Mouse (Mus musculus) heart, embryonic 15.5 days (tissue): ENCODE data around the gene E2f7. TPM values are rescaled to one million over a fixed set of nuclear protein-coding genes. Genes with fewer than 3 reads are reported as not detected.

Source experiments
- ATAC-seq: fragments of 200-750 bp; cut with Nextera tagmentation; replicated peaks from 2 replicates; pipeline ENCODE4 v1.8.0; 2017; ENCODE audit warnings: low read depth, moderate TSS enrichment; ENCODE audit not compliant: insufficient number of reproducible peaks, insufficient read depth, low FRiP score
- H3K27ac ChIP-seq: fragments of 300-500 bp; sonication (generic); 2 replicates; pipeline ENCODE4 v1.5.1; 2015; ENCODE audit warnings: mild to moderate bottlenecking, inconsistent platforms
- H3K27me3 ChIP-seq: fragments of 300-500 bp; sonication (generic); 2 replicates; pipeline ENCODE4 v1.6.1; 2015; ENCODE audit warnings: inconsistent platforms
- H3K36me3 ChIP-seq: fragments of 300-500 bp; sonication (generic); 2 replicates; pipeline ENCODE4 v1.6.1; 2015; ENCODE audit warnings: mild to moderate bottlenecking, inconsistent platforms
- H3K4me1 ChIP-seq: fragments of 300-500 bp; sonication (generic); replicated peaks from 2 replicates; pipeline ENCODE4 v1.6.1; 2015; ENCODE audit warnings: inconsistent platforms
- H3K4me2 ChIP-seq: fragments of 300-500 bp; sonication (generic); 2 replicates; pipeline ENCODE4 v1.6.1; 2015; ENCODE audit warnings: inconsistent platforms, mild to moderate bottlenecking, moderate library complexity
- H3K4me3 ChIP-seq: fragments of 300-500 bp; sonication (generic); 2 replicates; pipeline ENCODE4 v1.5.1; 2015; ENCODE audit warnings: mild to moderate bottlenecking, inconsistent platforms
- H3K9ac ChIP-seq: fragments of 300-500 bp; sonication (generic); 2 replicates; pipeline ENCODE4 v1.6.1; 2015; ENCODE audit warnings: mild to moderate bottlenecking, inconsistent platforms
- H3K9me3 ChIP-seq: fragments of 300-500 bp; sonication (generic); replicated peaks from 2 replicates; pipeline ENCODE4 v1.6.1; 2016; ENCODE audit warnings: inconsistent platforms
- WGBS: fragments of 180-500 bp; shearing (Covaris S2); methylation state at CpG from one replicate; pipeline ENCODE4 v1.1.7; 2015; ENCODE audit warnings: mixed read lengths; 5-methylcytosine and 5-hydroxymethylcytosine counted together
- polyA plus RNA-seq: library from polyadenylated mRNA; unstranded; fragments of >200 nt; fragmentation: Nextera tagmentation; extraction: Ambion mirVana; gene quantifications from 2 replicates; pipeline ENCODE4 v1.2.1, GENCODE M21; 2015

The E2f7 gene
- polyA plus RNA-seq, 1 experiment from 2014 or later, result 12.5 TPM

DNA sequence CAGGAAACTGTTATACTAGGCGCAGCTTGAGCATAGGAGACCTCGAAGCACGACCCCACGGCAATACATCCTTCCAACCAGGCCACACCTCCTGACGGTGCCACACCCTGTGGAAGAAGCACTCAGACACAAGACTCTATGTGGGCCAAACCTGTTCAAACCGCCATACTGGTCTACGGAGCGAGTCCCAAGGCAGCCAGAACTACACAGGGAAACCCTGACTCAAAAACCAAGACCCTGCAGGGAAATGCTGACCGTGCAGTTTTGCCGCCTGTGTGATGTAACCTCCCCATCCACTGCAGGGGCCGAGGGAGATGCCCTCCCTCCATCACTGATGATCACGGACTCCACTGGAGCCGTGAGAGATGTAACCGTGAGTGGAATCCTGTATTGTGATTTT is 36.5 kb downstream of the E2f7 start:
- Histone ChIP-seq H3K4me2 (no peak overlapping the region), H3K9me3 (no peaks in the 10 kb centered on the region), H3K4me1 (no peaks in the 10 kb centered on the region), H3K27ac (no peak overlapping the region), H3K9ac (no peak overlapping the region), H3K36me3 (peaks cover 68% of the 10 kb centered on the region), H3K27me3 (no peaks in the 10 kb centered on the region), H3K4me3 (no peak overlapping the region)
- 92% methylated on average over 14 of the region's 14 CpGs for whole genome bisulfite sequencing
- no peak for ATAC-seq

DNA sequence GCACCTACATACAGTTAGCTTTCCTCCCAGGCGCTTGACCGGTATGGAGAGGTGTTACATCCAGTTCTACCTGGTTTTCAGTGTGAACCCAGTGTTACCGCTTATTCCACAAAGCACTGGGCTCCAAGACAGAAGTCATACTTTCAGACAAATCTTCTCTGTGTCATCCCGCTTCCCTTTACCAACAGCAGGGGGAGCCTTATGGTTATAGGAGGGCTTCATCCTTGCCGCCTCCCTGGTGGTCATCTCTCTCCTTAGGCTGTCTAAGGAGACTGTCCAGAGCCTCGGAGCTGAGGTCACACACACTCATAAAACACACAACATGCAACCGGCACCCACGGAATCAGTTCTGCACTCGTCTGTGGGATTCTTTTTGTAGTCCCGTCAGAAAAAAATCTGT is 37.4 kb downstream of the E2f7 start:
- WGBS, result 75% methylated on average over 10 of the region's 10 CpGs
- 0 out of 2 replicates have a peak, but pooled peaks have one; percentile 14 for ATAC-seq
- Histone ChIP-seq H3K9ac (no peak overlapping the region), H3K27ac (no peak overlapping the region), H3K4me3 (no peak overlapping the region), H3K4me2 (no peak overlapping the region), H3K36me3 (peaks cover 66% of the 10 kb centered on the region), H3K27me3 (no peaks in the 10 kb centered on the region), H3K9me3 (no peaks in the 10 kb centered on the region), H3K4me1 (no peaks in the 10 kb centered on the region)

DNA sequence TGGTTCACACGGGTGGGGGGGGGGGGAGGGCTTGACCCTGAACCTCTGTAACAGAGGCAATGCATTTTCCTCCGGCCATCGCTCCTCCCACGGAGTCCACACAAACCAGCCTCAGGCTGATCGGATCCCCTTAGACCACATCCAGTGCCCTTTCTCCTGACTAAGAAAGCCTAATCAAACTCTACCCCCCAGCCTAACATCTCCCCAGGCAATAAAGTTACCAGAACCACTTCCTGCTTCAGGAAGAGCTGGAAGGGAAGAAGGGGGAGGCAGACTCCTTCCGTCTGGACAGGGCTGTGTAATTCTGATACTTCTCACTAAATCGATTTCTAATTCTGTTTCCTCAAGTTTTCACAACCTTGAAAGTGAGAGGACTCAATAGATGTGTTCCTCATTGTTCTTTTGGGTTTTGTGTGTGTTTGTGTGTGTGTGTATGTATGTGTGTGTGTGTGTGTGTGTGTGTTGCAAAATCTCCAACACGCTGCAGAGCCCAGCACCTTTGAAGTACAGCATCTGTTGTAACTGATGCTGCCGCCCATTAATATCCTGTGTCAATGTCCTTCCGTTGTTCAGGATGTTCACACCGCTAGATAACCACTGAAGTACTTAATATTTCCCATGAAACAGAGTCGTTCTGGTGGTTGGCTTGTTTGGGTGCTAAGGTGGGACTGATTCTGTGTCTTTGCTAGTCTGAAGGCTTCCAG is 43.0 kb downstream of the E2f7 start:
- Histone ChIP-seq H3K27ac (no peak overlapping the region), H3K36me3 (peaks cover 18% of the 10 kb centered on the region; the same call in 1 of the 2 replicates), H3K9me3 (no peaks in the 10 kb centered on the region), H3K4me1 (0 out of 2 replicates have a peak, but pooled peaks cover 2% of the 10 kb centered on the region), H3K9ac (no peak overlapping the region), H3K27me3 (no peaks in the 10 kb centered on the region), H3K4me2 (no peak overlapping the region), H3K4me3 (no peak overlapping the region)
- WGBS, result 58% methylated on average over 12 of the region's 12 CpGs
- no peak for ATAC-seq

DNA sequence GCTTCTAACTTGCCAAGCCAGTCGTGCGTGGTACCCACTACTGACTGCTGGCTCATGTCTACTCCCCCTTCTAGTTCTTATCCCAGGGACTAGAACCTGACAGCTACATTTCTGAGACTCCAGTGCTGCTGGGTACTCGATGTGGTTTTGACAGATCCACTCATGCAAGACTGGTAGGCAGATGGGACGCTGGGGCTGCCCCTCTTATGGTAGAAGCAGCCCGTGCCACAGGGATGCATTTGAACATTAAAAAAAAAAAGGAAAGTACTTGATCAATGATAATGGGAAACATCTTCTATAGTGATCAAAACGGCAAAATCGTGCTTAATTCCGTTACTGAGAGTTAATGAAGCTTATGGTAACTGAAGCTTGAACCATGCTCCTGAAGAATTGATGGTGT is 44.4 kb downstream of the E2f7 start:
- Histone ChIP-seq H3K9me3 (no peaks in the 10 kb centered on the region), H3K9ac (no peak overlapping the region), H3K4me1 (peaks cover 3% of the 10 kb centered on the region), H3K27ac (no peak overlapping the region), H3K27me3 (no peaks in the 10 kb centered on the region), H3K36me3 (peaks cover 11% of the 10 kb centered on the region; the same call in 1 of the 2 replicates), H3K4me2 (no peak overlapping the region), H3K4me3 (no peak overlapping the region)
- WGBS, result 81% methylated on average over 8 of the region's 8 CpGs
- ATAC-seq, result no peak

DNA sequence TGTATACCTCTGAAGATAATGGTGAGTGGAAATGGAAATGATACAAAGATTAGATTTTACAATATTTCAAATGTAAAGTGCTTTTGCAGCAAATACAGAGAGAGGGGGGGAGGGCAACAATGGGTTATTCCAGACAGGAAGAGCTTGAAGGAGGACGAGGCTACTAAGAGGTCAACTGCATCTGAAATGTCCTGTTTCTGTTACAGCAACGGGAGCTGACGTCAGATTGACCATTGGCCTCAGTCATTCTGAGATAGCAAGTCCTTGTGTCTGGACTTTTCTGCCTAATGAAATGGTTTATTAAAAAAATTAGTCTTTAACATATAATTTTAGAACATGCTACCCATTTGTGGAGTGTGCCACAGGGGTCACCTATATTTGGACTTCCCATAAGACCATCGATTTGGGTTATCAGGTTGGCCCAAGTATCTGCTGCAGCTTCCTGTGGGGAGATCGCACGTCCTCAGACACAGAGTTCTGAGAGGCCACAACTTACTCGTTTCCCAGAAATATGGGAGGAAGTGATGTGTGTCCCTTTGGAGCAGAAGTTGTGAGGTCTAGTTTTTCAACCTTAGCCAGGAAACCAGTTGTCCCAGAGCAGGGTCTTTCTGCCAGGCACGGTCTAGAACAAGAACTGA is 48.0 kb downstream of the E2f7 start:
- H3K4me1 ChIP-seq, result peaks cover 8% of the 10 kb centered on the region
- H3K27ac ChIP-seq, result no peak overlapping the region
- no peaks in the 10 kb centered on the region for H3K27me3 ChIP-seq
- no peak overlapping the region for H3K9ac ChIP-seq
- no peak overlapping the region for H3K4me2 ChIP-seq
- no peak for ATAC-seq
- WGBS, result 47% methylated on average over 8 of the region's 8 CpGs
- H3K9me3 ChIP-seq, result no peaks in the 10 kb centered on the region
- no peaks in the 10 kb centered on the region for H3K36me3 ChIP-seq
- no peak overlapping the region for H3K4me3 ChIP-seq

DNA sequence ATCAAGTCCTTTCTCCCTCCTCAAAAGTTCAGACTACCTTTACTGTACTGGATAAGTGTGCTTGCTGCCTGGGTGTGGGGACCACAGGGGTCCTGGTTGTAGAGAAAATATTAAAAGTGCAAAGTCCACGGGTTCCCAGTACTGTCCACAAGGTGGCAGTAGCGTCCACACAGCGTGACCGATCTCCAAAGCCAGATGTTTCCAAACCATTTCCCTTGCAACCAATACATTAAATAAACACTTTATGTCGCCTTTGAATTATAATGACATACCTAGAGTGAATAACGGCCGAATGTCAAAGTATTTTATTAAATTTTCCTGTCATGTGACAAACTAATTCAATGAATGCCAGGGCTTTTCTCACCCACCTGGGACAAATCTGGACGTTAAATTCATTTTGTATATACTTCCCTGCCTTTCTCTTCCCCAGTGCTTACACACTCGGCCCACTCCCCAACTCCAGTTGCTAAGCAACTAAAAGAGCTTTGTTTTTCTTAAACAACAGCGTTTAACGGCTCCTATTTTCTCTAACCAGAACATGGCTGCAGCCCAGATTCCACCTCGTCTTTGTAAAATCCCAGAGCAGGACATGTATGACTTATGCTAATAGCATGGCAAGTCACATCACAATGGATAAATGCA is 49.4 kb downstream of the E2f7 start:
- no peak for ATAC-seq
- Histone ChIP-seq H3K9ac (no peak overlapping the region), H3K27me3 (no peaks in the 10 kb centered on the region), H3K4me2 (peak overlapping the region; percentile 31), H3K27ac (peak overlapping the region; percentile 34; the same call in 1 of the 2 replicates), H3K4me1 (peaks cover 8% of the 10 kb centered on the region), H3K9me3 (no peaks in the 10 kb centered on the region), H3K4me3 (no peak overlapping the region), H3K36me3 (no peaks in the 10 kb centered on the region)
- 15% methylated on average over 12 of the region's 12 CpGs for WGBS

DNA sequence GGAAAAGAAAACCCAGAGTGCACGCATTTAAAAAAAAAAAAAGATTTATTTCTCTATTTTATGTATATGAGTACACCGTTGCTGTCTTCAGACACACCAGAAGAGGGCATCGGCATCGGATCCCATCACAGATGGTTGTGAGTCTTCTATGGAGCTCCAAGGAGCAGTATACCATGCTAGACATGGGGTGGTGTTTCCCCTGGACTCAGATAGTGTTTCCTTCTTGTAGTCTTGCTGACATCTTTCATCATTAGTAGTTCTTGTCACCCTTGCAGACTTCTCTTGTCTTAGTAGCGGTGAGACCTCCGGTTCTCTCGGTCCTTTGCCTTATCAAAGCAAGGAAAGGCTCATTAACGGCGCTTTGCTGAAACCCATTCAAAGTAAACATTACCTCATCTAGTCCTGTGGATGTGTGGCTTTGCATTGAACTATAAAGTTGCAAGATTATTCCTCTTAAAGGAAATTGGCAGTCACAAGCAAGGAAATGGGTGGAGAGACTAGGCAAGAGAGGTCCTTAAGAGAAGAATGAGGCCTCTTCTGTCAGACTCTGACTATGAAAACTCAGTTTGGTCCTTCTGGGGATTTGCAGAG is 50.1 kb downstream of the E2f7 start:
- WGBS, result 44% methylated on average over 9 of the region's 9 CpGs
- ATAC-seq, result peak; percentile 48; the same call in 1 of the 2 replicates

DNA sequence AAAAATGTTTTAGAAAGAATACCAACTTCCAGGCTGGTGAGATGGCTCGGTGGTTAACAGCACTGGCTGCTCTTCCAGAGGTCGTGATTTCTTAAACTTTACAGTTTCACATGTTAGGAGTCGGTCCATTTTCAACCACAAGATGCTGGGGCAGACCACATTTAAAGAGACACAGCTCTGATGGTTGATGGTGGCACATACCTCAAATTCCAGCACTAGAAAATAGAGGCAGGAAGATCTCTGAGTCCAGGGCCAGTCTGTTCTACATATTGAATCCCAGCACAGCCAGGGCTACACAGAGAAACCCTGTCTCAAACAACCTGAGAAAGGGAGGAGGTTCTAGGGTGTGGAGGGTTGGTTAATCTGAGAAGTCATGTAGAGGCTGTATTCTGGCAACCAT is 56.1 kb downstream of the E2f7 start:
- H3K4me2 ChIP-seq, result no peak overlapping the region
- H3K9me3 ChIP-seq, result no peaks in the 10 kb centered on the region
- no peak overlapping the region for H3K27ac ChIP-seq
- WGBS, result 87% methylated on average over 3 of the region's 3 CpGs
- H3K27me3 ChIP-seq, result no peaks in the 10 kb centered on the region
- H3K36me3 ChIP-seq, result no peaks in the 10 kb centered on the region
- no peak for ATAC-seq
- H3K4me1 ChIP-seq, result 0 out of 2 replicates have a peak, but pooled peaks cover 5% of the 10 kb centered on the region
- H3K9ac ChIP-seq, result no peak overlapping the region
- H3K4me3 ChIP-seq, result no peak overlapping the region

More for the DNA sequence above, 50.1 kb downstream of the E2f7 start:
- no peak overlapping the region for H3K4me3 ChIP-seq
- no peak overlapping the region for H3K9ac ChIP-seq
- H3K36me3 ChIP-seq, result no peaks in the 10 kb centered on the region
- H3K27me3 ChIP-seq, result no peaks in the 10 kb centered on the region
- peaks cover 8% of the 10 kb centered on the region for H3K4me1 ChIP-seq
- peak overlapping the region; percentile 54 for H3K27ac ChIP-seq
- peak overlapping the region; percentile 31 for H3K4me2 ChIP-seq
- no peaks in the 10 kb centered on the region for H3K9me3 ChIP-seq

DNA sequence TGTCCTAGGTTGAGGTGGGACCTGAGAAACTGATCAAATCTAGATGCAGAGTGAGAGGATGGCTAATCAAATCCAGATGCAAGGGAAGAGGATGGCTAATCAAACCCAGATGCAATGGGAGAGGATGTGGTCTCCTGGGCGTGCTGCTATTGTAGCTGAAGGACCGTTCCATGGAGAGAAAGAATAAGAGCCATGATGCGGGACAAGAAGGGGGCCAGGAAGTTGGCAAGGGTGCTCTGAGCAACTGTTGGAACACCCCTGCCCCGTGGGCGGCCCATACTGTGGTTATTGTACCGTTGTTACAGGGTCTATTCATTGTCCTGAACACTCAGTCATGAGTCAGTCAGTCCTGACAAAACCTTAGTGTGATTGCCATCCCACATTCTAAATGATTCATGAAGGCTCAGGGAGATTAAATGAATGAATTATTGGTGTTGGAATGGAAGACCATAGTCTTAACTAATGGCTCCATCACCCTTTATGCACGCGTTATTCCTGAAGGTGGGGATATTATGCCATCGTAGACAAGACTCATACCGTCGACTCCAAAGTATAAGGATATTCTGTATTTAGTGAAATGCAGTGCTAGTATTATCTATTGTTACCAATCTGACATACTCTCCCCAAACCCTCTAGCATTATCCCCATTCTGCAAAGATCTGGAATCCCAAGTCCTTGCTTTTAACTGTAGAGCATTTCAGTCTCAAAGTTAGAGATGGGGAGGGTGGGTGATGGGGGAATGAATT is 59.2 kb downstream of the E2f7 start:
- no peak for ATAC-seq
- H3K9ac ChIP-seq, result no peak overlapping the region
- no peaks in the 10 kb centered on the region for H3K9me3 ChIP-seq
- H3K27ac ChIP-seq, result no peak overlapping the region
- H3K4me1 ChIP-seq, result 0 out of 2 replicates have a peak, but pooled peaks cover 5% of the 10 kb centered on the region
- no peak overlapping the region for H3K4me3 ChIP-seq
- H3K36me3 ChIP-seq, result no peaks in the 10 kb centered on the region
- WGBS, result 80% methylated on average over 11 of the region's 11 CpGs
- no peak overlapping the region for H3K4me2 ChIP-seq
- no peaks in the 10 kb centered on the region for H3K27me3 ChIP-seq

DNA sequence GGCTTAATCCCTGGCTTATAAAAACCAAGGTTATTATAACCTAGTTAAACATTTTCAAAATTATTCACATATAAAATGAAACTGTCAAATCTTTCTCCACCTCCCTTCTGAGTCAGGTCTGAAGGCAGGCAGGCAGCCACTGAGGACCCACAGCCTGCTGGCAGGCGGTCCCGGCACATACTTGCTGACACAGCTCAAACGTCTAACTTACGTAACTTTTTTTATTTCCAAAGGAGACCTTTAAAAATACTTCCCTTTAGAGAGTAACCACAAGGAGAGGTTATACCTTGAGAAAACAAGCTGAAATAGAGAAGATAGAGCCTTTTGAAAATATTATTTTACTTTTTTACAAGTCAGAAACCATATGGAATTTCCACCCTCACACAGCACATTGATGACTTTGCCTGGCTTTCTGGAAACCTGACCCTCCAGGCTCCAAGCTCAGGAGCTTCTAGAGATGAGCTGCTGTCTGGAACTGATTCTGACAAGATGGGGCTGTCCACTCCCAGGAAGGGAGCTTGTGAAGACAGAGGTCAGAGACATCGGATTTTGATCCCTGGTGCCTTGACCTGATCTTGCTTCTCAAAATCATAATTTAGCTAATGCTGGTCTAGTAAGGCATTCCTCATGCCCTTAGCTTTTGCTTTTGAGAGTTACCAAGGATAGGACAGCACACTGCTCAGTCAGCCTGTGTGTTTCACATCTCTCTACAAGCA is 59.9 kb downstream of the E2f7 start:
- no peak overlapping the region for H3K4me2 ChIP-seq
- WGBS, result 33% methylated on average over 5 of the region's 5 CpGs
- H3K27me3 ChIP-seq, result no peaks in the 10 kb centered on the region
- H3K27ac ChIP-seq, result peak overlapping the region; percentile 39; the same call in 1 of the 2 replicates
- no peak overlapping the region for H3K9ac ChIP-seq
- ATAC-seq, result no peak
- H3K4me3 ChIP-seq, result no peak overlapping the region
- no peaks in the 10 kb centered on the region for H3K9me3 ChIP-seq
- H3K4me1 ChIP-seq, result 0 out of 2 replicates have a peak, but pooled peaks cover 5% of the 10 kb centered on the region
- no peaks in the 10 kb centered on the region for H3K36me3 ChIP-seq
